Mouse (Mus musculus) adrenal gland, adult 8-10 months (tissue): ENCODE measurements around the gene Pdzrn3. TPM values are rescaled to one million over a fixed set of nuclear protein-coding genes. Genes with fewer than 3 reads are reported as not detected.

Experiments used
- DNase-seq: peaks from one replicate; pipeline ENCODE4 v3.0.0; 2022
- total RNA-seq, 4 experiments: library from RNA; stranded (reverse); gene quantifications; 2 replicates each; pipeline ENCODE4 v1.2.4; 2022

The Pdzrn3 gene
- total RNA-seq, 4 experiments from 2014 or later: 25.2 to 31.1 (median 28.7) TPM

DNA sequence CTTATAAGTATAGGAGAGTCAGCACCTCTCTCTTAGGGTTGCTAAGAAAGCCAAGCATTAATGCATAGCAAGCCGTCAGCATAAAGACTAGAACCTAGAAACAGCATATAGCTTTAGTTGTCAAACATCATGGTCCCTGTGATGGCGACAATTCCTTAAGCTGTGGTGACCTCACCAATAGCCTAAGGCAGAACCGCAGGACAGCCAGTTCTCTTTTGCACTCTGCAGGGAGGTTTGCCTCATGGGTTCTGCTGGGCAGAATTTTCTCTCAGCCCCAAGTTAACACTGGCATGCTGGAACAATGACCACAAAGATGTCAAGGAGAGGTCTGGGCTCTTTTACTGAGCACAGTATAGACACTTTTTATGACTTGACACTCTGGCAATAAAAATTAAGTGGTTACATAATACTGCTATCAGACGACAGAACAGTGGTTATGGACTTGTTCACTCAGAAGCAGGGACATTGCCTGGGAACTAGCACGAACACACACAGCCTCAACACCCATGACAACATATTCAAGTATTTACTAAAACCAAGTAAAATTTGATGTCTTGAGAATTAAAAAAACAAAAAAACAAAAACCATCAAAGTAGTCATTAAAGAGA is 90.0 kb downstream of the Pdzrn3 start:
- DNase-seq: no peak

DNA sequence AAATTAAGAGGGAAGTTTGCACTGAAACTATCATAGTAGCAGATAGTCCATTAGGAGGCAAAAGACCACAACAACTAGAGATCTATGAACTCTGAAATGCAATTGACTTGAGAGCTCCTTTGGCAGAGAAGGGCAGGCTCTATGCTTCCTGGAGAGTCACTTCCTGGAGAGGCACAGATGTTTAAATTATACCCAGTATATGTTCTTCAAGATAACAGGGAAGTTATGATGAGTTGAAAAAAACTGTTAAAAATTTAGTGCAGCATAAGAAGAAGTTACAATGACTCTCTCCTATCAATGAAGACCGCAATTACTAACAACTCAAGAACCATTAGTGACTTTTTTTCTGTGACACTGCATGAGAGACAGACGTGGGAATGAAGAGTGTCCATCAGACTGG is 90.6 kb downstream of the Pdzrn3 start:
- no peak for DNase-seq

DNA sequence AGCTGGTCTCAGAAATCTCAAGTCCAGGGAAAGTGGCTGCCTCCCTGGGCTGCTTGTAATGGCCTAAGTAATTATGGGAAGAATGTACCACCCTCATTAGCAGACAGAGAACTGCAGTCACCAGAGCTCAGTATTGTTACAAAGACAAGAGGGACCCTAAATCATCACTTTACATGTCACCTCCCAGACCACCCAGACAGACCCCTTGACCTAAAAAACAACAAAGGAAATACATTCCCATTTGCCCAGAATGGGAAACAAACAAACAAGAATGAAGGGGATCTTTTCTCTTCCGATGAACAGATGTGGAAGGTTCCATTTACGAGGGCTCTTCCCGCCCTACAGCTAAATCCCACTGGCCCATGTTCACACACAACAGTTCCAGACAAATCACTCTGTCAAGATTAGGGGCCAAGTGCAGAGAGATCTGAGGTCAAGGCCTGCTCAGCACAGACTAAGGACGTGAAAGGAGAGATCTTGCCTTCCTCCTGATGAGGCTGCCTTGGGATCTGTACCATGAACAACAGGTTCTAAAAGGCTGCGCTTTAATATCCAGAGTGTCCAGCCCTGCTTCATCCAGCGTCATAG is 93.2 kb downstream of the Pdzrn3 start:
- DNase-seq: no peak

DNA sequence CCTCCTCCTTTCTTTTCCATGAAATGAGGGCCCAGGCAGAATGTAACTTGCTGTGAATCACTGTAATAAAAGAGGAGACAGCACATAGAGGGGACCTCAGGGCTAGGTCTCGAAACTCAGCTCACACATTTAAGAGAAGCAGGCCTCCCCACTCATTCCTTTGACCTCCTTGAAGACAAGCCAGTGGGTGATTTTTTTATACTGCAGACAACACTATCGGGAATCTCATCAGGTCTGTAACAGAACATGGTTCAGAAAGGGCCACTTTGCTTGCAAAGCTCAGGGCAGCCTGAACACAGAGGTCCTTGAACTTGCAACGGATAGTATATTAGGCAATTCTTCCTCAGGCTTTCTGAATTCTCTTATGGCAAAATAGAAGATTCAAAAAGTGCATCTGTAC is 93.8 kb downstream of the Pdzrn3 start:
- no peak for DNase-seq

DNA sequence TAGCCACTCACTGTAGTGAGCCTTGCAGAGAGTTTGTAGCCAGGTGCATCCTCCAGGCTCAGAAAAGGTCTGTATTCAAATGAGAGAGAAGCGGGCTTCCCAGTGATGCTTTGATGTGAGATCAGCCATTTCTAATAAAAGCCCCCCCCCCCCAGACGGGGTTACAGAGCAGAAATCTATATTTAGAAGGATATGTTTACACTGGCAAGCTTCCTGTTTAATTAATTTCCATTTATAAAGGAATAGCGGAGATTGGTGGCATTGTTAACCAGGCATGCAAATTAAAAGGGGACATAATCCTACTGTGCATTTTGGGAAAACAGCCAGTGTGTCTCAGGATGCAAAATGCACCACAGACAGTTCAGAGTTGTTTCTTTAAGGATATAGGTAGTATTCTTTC is 96.1 kb downstream of the Pdzrn3 start:
- no peak for DNase-seq

DNA sequence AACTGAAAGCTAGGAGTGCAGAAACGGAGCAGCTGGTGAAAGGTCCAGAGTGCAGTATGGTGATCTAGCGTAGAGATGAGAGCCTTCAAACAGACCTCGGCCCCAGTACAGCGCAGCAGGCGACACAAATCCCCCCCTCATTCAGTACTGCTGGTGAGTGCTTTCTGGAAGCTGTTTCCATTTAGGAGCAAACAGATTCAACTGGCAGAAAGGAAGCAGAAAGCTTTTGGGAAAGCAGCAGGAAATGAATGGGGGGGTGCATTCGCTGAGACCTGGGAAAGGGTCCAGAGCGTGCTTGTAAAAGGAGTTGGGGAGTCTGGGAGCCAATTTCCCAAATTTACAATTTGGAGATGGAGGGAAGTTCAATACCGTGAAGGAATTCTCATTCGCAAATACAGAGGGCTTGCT is 96.9 kb downstream of the Pdzrn3 start:
- no peak for DNase-seq

DNA sequence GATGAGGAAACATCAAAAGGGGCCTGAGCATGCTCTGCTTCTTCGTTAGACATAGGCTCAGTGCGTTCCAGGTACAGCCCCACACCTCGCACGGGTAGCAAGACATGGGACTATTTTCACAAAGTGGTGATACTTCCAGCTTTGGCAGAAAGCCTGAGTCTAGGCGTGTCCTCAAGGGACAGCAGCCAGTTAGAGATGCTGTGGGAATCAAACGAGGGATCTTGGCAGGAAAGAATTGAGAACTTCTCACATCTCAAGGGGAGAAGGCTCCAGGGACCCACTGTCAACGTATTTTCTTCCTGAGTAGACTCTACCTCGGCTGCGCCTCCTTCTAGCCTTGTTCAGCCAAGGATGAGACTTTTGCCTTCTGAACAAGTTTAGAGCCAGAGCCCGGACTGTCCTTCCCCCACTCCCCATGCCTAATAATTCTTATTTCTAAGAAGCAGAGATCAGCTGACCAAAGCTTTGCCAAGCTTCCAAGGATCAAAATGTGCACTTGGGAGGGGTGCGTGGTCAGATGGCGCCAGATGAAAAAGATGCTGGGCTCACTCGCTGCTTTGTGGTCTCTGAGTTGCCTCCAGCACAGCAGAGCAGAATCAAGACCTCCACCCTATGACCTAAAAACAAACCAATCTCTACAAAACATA is 99.3 kb downstream of the Pdzrn3 start:
- no peak for DNase-seq

DNA sequence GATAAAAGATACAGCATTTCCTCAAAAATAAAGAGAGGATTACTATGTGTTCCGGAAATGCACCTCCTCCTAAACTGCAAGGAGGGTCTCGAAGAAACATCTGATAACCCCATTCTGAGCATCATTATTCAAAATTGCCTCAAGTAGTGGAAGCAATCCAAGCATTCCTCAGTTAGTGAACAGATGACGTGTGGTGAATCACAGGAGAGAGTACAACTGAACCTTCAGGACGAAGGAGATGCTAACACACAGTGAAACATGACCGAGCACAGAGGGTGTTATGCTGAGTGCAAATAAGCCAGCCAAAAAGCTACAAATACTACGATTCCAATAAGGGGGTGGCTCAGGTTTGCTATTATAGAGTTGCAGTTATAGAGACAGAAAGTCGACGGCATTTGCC is 101.4 kb downstream of the Pdzrn3 start:
- DNase-seq: no peak

DNA sequence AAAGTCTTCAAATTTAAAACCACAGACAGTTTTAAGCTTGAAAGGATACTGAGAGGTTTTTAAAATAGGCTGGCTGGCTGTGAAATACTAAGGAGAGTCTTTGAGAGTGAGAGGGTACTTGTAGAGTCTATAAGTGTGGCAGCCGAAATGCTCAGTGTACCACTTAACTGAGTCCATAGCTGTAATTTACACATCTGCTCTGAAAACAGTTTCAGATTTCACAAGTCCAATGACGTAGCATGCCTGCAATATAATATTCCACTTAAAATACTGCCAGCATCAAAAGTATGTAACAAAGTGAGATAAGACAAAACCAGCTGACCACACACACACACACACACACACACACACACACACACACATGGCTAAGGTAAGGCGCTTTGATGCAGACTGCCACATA is 101.9 kb downstream of the Pdzrn3 start:
- DNase-seq: no peak

DNA sequence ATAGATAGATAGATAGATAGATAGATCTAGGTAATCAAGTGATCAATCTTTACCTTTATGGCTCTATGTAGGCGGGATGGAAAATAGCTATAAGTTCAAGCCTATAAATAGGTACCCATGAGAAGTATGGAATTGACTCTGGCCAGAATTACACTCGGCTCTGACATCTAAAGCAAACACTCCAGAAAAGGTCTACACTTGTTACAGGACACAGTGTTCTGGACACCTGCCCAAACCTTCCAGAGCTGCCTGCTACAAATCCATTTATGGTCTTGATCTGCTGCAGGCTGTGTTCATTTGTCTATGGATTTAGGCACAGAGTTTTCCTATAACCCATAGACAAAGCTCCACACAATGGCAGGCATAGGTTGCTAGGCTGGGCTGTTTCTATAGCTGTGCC is 102.9 kb downstream of the Pdzrn3 start:
- DNase-seq: no peak

DNA sequence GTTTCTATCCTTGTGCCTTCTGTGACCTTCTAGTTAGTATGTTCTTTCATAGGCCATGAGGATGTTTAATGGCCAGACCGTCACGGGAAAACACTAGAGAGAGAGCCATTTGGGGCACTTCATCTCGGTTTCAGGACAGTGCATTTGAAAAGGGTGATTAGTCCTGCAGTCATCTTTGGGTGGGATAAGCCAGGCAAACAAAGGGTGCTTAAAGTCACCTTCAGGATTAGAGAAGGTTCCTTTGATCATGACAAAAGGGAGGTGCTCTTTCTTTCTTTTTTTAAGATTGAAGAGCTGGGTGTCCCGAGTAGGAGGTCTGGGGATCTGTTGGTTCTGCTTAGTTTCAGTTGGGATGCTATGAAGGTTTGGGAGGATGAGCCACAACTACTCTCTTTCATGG is 105.4 kb downstream of the Pdzrn3 start:
- DNase-seq: no peak

DNA sequence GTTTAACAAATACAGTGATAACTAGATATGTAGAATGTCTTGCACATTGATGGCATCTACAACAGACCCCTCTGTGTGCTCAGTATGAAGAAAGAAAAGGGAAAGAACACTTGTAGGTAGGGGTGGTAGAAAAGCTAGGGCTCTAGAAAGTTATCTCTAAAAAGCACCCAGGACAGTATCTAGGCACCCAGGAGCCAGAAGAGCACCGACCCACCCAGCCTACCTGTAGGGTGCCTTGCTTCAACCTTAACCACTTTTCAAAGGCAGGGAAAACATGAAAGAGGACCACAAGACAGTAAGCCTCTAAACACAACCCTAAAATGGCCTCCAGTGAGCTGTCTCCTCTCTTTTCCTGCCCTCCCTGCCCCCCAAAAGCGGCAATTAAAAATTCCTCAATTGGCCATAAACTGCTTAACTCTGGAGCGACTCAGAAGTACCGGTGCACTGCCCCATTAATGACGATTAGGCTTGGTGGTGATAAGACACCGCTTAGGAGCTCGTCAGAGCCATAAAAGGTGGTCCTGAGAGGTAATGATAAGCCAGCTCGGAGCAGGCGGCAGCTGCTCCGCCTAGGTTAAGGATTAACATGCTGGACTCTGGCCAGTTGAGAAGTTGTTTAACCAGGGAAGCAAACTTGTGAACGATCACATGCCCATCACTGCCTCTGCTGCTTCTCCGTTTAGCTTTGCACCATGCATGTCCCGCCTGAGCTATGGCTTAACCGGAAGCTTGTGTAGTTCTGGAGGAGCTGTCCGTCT is 106.1 kb downstream of the Pdzrn3 start:
- DNase-seq: no peak

DNA sequence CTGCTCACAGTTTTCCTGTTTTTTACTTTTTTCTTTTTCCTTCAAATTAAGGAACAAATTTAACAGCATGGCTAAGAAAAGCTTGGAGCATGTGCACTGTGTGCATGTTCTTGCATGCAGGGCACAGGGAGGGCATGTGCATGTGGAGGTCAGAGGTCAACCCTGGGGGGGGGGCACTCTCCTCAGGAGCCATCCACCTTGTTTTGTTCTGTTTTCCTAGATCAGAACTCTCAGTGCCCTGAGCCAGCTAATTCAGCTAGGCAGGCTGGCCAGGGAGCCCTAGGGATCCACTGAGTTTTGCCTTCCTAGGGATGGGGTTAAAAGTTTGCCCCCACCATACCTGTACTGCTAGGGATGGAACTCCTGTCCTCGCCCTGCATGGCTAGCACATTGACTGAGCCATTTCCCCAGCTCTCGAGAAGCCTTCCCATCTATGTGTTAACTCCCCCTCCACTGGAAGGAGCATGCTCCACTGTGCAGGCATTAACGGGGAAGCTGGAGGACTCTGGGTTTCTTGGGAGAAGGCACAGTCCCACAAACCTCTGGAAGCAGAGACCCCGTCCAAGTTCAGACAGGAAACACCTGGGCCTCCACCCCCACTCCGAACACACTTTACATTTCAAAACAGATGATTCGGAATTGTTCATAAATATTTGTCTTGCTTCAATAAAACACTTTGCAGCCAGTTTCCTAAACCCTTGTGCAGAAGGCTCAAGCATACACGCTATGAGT is 107.4 kb downstream of the Pdzrn3 start:
- no peak for DNase-seq

DNA sequence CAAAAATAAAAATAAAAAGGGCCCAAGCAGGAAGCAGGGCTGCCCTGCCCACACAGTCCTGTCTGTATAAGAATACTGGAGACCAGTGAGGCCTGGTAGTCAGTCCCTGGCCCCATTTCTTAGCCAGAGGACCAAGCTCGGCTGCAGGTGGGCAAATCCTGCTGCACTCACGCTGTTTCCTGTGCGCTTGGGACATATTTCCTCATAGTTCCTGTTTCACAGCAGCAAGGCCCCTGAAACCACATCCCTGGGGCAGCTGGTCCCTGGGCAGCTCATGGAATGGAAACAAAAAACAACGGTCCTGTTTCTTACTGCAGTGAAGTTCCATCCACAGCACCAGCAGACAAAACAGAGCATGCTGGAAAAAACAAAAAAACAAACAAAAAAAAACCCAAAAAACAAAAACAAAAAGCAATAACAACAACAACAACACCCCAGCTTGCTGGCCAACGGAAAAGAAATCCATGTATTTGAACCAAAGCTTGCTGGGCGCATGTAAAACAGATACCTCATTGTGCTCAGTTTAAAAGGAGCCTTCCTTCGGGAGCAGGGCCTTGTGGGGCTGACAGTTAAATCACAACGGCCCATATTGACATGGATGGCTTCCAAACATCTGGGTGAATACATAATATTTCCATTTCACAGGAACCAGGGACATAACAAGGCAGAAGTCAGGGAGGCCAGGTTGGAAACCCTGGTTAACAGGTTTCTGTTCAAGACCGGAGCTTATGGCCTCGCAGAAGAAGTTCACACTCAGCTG is 108.2 kb downstream of the Pdzrn3 start:
- DNase-seq: no peak

DNA sequence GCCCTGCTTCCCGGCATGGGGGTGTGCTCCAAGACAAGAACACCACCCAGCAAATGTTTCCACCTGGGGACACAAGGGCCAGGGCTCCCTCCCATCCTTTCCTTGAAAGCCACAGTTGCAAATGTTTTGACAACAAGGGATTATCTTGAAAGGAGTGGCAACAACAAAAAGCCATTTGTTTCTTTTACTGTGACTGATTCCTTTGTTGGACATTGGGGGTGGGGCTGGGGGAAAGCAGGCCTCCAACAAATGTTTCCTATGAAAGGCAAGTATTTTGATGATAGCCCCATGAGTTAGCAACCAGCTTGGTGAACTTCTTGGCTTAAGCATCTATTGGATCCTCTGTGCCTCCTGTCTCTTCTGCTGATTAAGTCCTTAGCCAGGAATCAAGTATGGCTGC is 109.4 kb downstream of the Pdzrn3 start:
- DNase-seq: no peak

DNA sequence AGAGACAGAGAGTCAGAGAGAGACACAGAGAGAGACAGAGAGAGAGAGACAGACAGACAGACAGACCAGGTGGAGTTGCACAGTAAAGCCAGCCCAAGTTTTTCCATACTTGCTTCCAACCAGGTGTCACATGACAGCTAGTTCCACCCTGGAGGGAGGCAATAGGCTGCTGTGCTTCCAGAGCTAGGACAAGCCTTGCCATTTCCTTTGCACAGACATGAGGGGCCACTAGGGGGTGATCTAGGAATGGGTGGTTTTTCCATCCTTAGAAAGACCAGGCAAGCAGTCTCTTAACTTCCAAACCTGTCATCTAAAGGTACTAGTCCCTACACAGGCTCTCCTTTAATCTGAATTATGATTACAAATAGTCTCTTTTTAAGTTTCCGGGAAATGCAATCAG is 110.9 kb downstream of the Pdzrn3 start:
- peak; percentile 59 for DNase-seq

DNA sequence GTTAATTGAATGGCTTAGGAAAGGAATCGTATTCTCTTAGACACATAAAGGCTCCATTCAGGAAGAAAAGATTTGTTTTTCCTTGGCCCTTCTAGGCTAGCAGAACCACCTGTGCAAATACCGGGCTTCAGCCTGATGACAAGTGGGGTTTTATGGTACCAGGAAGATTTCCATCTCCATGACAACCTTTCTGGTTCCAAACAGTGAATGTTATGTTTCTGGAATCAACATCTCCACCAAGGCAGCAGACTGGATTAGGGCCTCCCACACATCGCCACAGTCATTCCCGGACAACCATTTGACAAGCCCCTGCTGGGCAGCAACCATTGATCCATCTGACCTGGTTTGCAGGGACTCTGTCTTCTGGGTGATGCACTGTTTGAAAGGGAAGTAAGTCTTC is 114.2 kb downstream of the Pdzrn3 start:
- DNase-seq: no peak

DNA sequence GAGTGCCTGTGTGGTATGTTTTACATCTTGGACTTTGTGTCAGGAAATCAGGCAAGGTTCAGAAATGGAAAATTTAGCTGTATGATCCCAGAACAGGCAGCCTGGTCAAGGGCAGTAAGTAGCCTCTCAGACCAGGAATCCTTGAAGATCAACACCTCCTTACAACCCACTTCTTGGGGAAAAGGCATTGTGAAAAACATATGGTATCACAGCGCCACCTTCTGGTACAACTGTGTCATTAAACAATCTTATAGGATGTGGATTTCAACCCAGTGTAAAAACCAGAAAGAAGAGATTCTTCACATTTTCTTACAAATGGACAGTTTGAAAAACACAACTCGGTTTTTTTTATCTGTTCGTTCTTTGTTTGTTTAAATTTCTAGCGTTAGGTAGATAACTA is 116.2 kb downstream of the Pdzrn3 start:
- no peak for DNase-seq

DNA sequence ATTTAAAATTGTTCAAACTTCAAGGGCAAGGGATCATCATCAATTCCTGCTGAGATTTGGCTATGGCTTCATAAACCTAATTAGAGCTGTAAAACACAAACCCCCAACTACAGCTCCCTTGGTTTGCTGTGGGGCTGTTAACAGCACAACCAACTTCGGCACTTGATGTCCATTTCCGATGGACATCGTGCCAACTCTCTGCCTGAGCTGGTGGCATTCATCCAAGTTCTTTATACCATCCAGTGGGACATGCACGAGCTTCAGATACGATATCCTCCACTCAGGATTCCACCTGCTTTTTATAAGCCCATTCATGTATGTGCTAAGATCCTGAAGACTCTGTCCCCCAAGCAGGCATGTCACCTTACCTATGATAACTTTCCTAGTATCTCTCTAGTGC is 118.3 kb downstream of the Pdzrn3 start:
- no peak for DNase-seq

DNA sequence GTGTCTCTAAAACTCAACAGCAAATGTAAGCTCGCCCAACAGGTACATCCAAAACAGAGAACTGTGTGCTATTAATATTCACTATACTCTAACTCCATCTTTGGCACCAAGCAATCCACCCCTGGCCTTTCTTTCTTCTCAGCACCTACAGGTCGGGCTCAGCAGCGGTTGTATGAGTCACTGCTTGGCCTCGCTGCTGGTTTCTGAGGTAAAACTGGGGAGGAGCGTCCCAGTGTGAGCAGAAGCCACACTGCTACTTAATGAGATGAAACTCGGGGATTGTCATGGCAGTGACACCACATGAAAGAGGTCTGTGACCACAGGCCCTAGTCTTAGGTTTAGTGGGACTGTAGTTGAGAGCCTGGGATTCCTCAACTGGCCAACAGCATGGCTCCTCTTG is 120.3 kb downstream of the Pdzrn3 start:
- peak; percentile 55 for DNase-seq

DNA sequence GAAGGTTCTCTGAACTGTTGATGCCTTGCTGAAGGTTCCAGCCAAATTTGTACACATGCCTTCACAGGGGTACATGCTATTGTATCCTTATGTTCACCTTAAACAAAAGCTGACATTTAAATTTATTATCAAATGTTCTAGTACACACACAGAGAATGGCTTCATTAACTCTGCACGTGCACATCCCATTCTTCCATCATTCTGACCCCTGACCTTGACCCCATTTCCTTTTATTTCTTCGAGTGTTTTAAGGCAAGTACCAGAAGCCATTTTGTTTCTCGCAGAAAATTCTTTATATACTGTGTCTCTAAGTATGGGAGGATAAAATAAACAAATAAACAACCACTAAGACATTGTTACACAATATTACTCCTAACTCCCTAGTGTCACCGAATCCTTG is 123.0 kb downstream of the Pdzrn3 start:
- no peak for DNase-seq

DNA sequence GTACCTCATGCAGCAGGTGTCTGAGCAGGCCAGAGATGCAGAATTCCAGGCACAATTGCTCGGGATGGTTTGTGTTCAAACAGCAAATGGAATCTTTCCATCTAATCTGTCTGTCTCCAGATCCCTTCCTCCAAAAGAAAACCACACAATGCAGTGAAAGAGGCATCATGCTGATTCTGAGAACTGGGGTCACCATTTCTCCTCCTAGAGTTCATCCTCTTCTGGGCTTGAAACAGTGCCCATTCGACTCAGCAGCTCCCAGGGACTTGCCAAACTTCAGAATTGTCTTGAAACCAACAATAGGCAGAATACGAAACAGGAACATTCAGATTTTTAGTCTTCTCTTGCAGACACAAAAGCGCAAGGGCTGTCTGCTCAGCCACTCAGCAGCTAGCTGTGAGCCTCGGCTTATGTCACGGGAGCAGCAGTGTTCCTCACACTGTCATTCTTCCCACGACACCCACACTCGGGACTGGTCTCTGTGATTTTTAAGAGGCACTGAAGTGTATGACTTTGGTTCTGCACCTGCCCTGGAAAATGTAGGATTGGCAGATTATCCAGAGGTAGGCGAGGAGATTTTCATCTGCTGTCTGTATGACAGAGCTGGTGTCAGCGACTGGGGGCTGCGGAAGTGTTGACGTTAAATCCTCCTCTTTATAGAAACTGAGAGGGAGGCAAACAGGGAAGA is 125.6 kb downstream of the Pdzrn3 start:
- no peak for DNase-seq
